Mouse (Mus musculus): Measurements from ENCODE around the gene Eif2b2. TPM values are rescaled to one million over a fixed set of nuclear protein-coding genes. Genes with fewer than 3 reads are reported as not detected.

Eif2b2 gene
- total RNA-seq, 2 experiments from 2014 or later: 56.9 to 72.5 TPM

DNA sequence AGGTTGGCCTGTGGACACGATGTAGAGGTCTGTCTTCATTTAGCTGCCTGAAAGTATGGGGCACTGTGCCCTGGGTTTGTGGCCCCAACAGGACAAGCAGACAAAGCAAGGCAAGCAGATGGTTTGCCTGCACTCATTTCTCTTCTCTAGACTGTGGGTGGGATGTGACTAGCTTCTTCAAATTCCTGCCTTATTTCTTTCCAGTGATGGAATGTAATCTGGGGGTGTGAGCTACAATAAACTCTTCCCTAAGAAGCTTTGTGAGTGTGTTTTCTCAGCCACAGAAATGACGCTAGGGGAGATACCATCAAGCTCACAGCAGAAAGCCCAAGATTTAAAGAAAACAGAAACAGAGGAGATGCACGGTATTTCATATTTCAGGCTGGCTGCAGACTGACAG lies 32.8 kb downstream of the Eif2b2 start:
- no peak for DNase-seq (ENCODE audit: low spot score)

DNA sequence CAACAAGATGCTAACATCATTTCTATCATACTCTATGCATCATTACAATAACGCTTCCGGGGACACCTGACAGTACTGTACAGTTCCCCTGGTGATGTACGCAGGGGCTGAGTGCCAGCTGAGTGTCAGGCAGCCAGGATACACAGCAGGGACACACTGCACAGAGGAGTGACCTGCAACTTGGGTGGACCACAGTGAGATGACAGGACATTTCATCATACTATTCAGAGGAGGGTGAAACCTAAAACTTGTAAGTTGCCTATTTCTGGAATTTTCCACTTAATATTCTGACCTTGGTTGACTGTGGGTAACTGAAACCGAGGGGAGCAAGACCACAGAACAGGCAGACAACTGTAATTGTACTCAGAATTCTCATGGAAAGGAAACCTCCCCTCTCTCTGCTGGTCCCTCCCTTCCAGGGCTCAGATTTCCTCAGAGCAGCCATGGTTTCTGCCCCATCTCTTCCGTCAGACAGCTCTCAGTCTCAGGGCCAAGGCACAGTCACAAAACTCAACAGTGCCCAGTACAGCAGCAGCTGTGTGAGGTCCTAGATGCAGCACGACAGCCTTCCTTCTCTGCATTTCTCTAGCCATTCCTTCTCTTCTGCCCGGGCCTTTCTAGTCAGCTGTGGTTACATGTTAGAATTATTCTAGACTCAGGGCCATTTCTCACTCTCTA lies 36.9 kb downstream of the Eif2b2 start:
- no peak for DNase-seq (ENCODE audit: low spot score)

DNA sequence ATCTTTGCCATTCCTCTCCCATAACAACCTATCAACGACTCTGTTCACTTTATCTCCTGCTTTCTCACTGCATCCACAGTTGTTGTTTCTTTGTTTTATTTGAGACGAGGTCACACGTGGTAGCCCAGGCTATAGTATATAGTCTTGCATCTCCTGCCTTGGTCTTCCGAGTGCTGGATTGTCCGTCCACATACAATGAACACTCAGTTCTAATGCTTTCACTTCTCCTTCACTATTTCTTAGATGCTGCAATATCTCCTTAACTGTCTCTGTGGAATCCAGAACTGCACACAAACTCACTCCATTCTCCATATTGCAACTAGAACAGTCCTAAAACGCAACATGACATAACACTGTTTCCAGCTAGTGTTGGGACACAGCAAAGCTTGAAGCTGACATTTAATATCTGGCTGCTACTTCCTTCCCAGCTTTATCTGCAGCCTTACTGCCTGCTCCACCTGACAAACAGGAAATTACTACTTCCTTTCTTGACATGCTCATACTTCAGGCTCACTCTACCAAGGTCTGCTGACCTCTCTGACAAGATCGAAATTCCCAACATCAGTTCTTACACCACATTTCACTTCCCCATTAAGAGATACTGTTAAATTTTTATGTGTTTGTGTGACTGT lies 37.8 kb downstream of the Eif2b2 start:
- no peak for DNase-seq (ENCODE audit: low spot score)

DNA sequence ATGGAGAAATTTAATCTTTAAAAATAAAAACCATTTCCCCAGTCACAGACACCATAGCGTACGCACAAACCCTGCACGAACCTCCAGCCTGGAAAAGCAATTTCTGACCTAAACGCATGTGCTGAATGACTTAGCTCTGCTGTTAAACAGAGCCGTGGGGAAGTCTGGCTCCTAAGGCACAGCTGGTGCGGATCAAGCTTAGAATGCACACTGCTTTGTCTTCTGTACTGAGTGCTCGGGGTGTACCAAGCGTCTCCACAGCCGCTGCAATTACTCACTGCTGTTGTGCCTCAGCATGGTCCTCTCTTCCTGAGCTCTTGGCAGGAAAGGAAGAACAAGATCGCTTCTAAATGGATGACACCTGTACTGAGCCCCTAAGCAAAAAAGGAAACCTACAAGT lies 43.2 kb downstream of the Eif2b2 start:
- no peak for DNase-seq (ENCODE audit: low spot score)

DNA sequence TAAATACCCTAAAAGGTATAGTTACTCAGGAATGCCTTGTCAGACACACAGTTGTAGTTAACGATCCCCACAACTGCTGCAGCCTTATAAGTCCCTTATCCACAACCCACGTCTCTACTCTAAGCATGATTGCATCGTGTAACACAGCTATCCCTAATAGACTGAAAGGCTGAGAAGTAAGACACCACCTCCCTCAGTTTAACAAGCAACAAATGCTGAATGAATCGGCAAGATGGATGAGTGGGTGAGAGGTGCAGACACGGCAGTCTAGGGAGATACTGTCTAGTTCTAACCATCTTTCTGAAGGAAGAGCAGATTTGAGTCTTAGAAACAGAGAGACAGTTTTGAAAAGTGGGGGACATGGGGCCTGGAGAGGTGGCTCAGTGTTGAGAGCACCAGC lies 43.9 kb downstream of the Eif2b2 start:
- no peak for DNase-seq (ENCODE audit: low spot score)

DNA sequence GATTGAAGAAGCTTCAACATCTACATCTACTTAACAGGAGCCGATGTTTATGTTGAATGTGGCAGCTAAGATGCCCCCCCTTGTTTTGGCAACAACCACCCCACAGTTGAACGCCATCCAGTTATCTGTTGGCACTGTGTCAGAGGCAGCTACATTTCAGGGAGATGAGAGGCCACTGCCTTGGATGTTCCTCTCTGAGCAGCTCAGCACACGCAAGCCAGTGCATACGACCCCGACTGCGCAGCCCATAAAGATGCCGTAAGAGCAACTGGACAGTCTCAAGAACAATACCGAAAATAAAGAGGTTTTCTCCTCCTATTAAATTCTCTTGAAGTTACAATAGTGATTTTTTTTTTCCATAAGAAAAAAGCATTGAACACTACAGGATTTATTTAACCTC lies 45.2 kb downstream of the Eif2b2 start:
- DNase-seq (ENCODE audit: low spot score): no peak

DNA sequence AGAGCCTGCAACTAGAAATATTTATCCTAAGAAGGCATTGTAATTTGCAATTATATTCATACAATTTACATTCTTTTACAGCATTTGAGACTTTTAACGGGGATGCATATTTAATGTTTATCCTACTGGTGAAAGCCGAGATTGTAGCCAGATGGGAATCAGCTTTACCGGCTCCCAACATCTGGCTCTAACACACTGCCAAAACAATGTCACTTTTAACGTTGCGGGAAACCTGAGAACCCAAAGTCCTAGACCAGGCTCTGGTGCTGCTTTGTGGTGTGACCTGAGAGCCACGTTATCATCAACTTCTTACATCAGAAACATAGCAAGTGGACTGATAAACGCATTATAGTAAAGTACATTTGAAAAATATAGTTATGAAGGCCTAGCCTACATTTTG lies 45.7 kb downstream of the Eif2b2 start:
- no peak for DNase-seq (ENCODE audit: low spot score)

DNA sequence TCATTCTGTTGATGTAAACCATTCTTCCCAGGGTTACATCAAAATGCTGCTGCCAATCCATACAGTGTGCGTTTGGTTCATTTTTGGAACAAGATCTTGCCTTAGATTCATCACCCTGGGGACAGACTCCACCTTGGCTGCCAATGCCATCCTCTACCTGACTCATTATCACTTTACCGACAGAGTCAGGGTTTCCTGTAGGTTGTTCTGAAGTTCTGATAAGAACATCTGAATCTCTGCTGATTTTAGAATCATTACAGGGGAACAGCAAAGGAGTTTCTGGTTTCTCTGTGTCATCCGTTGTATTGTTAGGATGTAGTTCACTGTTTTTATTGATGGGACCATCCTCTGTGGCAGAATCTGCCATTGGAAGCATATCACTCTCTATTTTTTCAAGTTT lies 47.0 kb downstream of the Eif2b2 start:
- DNase-seq (ENCODE audit: low spot score): no peak

DNA sequence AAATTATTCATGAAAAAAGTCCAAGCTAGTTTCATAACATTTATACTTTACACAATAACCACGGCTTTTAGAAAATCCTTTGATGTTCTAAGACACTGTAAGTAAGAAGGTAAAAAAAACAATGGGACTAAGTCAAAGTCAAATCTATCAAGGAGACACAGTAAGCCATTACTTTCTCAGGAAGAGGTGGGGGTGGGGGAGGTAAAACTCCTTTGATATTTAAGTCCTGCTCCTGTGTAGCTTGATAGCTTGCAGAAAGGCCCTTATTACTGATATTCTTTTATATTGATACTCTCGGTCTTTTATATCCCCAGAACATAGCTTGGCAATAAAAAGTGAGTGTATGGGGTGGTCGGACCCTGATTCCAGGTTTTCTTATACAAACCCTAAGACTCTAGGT lies 50.5 kb downstream of the Eif2b2 start:
- DNase-seq (ENCODE audit: low spot score): no peak

DNA sequence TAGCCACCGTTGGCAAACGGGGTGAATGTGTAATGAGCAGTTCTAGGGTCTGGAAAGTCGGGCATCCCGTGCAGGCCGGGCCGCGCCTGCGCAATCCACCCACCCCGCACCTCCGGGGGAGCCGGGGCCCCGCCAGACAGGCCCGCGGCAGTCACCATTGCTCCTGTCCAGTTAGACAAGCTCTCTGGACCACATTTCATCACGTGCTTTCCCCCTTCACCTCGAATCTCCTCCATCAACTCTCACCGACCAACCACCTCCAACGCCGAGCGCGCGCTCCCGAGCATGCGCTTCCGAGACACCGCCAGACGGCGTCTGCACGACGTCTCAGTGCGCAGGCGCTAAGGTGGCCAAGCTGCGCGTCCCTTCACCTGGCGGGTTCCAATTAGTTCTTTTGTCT lies 51.0 kb downstream of the Eif2b2 start, which contains the start of gene Mlh3:
Gene Mlh3 (minus strand): TSS at position 281 of the 400 bp plus-strand sequence.
- peak; percentile 75 for DNase-seq (ENCODE audit: low spot score)

DNA sequence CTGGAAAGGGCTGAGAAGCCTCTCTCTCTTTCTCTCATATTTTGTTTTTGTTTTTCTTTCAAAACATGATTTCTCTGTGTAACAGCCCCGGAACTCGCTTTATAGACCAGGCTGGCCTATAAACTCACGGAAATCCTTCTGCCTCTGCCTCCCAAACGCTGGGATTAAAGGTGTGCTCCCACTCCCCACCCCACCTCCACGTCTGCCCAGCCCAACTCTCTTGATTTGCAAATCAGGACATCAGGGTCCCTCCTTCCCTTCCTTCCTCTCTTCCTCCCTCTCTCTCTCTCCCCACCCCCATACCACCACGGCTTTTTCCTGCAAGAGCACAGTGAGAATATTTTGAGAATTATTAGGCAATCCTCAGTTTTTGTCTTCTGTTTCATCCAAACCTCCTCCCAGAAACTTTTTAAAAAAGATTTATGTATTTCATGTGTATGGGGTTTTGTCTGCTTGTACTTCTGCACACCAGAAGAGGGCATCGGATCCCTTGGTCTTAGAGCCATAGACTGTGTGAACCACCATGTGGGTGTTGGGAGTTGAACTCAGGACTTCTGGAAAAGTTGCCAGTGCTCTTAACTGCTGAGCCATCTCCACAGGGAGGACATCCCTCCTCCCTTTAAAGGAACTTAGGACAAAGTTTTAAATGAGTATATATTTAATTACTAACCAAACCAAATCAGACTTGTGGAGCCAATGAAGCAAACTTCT lies 52.0 kb downstream of the Eif2b2 start:
- DNase-seq (ENCODE audit: low spot score): no peak

DNA sequence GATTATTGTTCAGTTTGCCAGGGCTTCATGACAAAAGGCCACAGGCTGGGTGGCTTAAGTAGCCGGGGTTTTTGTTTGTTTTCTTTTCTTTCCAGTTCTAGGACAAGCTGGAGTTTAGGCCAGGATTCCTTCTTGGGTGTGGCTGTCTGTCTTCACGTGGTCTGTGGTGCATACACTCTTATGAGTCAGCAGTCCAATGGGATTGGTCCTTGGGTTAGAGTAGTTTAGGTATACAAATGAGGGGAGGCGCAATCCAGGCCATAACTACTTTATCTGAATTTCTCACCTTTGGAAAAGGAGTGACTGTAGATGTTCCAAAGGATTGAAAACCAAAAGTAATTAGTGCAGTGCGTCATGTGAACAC lies 52.5 kb downstream of the Eif2b2 start:
- DNase-seq (ENCODE audit: low spot score): no peak

DNA sequence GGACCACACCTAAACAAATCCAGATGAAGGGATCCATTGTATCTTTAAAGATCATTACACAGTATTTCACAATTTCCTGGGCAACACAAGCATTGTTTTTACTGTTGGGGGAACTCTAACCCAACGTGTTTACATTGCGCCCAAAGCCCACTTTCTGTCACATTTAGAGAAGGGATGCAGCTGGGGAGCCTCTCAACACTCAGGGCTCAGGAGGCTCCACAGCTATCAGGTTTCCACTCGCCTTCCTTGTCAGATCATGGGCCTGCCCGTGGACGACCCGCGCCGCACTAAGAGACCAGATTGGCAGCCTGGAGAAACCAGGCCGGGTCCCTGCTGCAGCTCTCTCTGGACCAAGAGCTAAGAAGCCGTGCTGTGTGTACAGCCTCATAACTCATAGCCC lies 54.2 kb downstream of the Eif2b2 start:
- no peak for DNase-seq (ENCODE audit: low spot score)

Small RNA genes lying within 50 kb of the gene (microRNA-seq; reads per million reads assigned to microRNA genes)
- gene Mir6938: not detected

Other genes with a start within 250 kb of the Eif2b2 start
- 10 to 100 TPM; 29.7 to 32.1 TPM for gene Fcf1, start 248.6 kb upstream of the Eif2b2 start, total RNA-seq (2021)
- 10 to 100 TPM; 25.5 to 29.4 TPM for gene Arel1, start 248.6 kb upstream of the Eif2b2 start, total RNA-seq (2021)
- 10 to 100 TPM; 14.4 to 16.4 TPM for gene Ylpm1, start 223.2 kb upstream of the Eif2b2 start, total RNA-seq (2021)
- gene Prox2, start 108.7 kb upstream of the Eif2b2 start, total RNA-seq (2021): 1 to 10 TPM; 1.9 to 3.4 TPM
- 100 to 1,000 TPM; 263 to 288 TPM for gene Dlst, start 108.6 kb upstream of the Eif2b2 start, total RNA-seq (2021)
- under 1 TPM; 0.39 to 1.00 TPM for gene Rps6kl1, start 68.2 kb upstream of the Eif2b2 start, total RNA-seq (2021)
- 1 to 10 TPM; 1.7 to 1.8 TPM for gene Pgf, start 41.7 kb upstream of the Eif2b2 start, total RNA-seq (2021)
- gene Mlh3, start 51.1 kb downstream of the Eif2b2 start, total RNA-seq (2021): 10 to 100 TPM; 10.4 to 10.7 TPM
- 10 to 100 TPM; 47.9 to 54.1 TPM for gene Acyp1, start 69.0 kb downstream of the Eif2b2 start, total RNA-seq (2021)
- 1 to 10 TPM; 1.7 to 1.8 TPM for gene Zc2hc1c, start 69.1 kb downstream of the Eif2b2 start, total RNA-seq (2021)
- gene Nek9, start 119.9 kb downstream of the Eif2b2 start, total RNA-seq (2021): 100 to 1,000 TPM; 107 to 116 TPM
- gene Tmed10, start 155.4 kb downstream of the Eif2b2 start, total RNA-seq (2021): 100 to 1,000 TPM; 121 to 123 TPM